Mouse (Mus musculus) lung, embryonic 15.5 days (tissue): ENCODE data around the gene Ago3. TPM values are rescaled to one million over a fixed set of nuclear protein-coding genes. Genes with fewer than 3 reads are reported as not detected.

ENCODE experiments used
- ATAC-seq: fragments of 200-750 bp; cut with Nextera tagmentation; 2 replicates; pipeline ENCODE4 v1.8.0; 2017; ENCODE audit warnings: moderate number of reproducible peaks, borderline replicate concordance; ENCODE audit not compliant: low FRiP score, low TSS enrichment; ENCODE audit errors: extremely low read depth
- H3K27ac ChIP-seq: fragments of 300-500 bp; sonication (generic); 2 replicates; pipeline ENCODE4 v1.5.1; 2015; ENCODE audit warnings: moderate library complexity, mild to moderate bottlenecking, inconsistent platforms
- H3K27me3 ChIP-seq: fragments of 300-500 bp; sonication (generic); 2 replicates; pipeline ENCODE4 v1.6.1; 2015; ENCODE audit warnings: inconsistent platforms
- H3K36me3 ChIP-seq: fragments of 300-500 bp; sonication (generic); 2 replicates; pipeline ENCODE4 v1.6.1; 2015; ENCODE audit warnings: inconsistent platforms
- H3K4me1 ChIP-seq: fragments of 300-500 bp; sonication (generic); 2 replicates; pipeline ENCODE4 v1.6.1; 2015; ENCODE audit warnings: inconsistent platforms
- H3K4me2 ChIP-seq: fragments of 300-500 bp; sonication (generic); 2 replicates; pipeline ENCODE4 v1.6.1; 2015; ENCODE audit warnings: inconsistent platforms, mild to moderate bottlenecking, moderate library complexity
- H3K4me3 ChIP-seq: fragments of 300-500 bp; sonication (generic); 2 replicates; pipeline ENCODE4 v1.5.1; 2015; ENCODE audit warnings: mild to moderate bottlenecking, inconsistent platforms
- H3K9ac ChIP-seq: fragments of 300-500 bp; sonication (generic); 2 replicates; pipeline ENCODE4 v1.6.1; 2015; ENCODE audit warnings: inconsistent platforms
- H3K9me3 ChIP-seq: fragments of 300-500 bp; sonication (generic); 2 replicates; pipeline ENCODE4 v1.6.1; 2016; ENCODE audit warnings: inconsistent platforms
- WGBS: fragments of 180-500 bp; shearing (Covaris S2); methylation state at CpG from one replicate; pipeline ENCODE4 v1.1.7; 2015; 5-methylcytosine and 5-hydroxymethylcytosine counted together
- polyA plus RNA-seq: library from polyadenylated mRNA; unstranded; fragments of >200 nt; fragmentation: Nextera tagmentation; extraction: Ambion mirVana; gene quantifications from 2 replicates; pipeline ENCODE4 v1.2.1, GENCODE M21; 2015

Ago3 gene
- polyA plus RNA-seq, 1 experiment from 2014 or later: 16.2 TPM

GRCm38 (mm10) chr4:126412526-126412925 is 16.8 kb downstream of the Ago3 start:
- Histone ChIP-seq H3K27ac (no peak overlapping the region), H3K9ac (no peak overlapping the region), H3K4me1 (no peaks in the 10 kb centered on the region), H3K4me2 (no peak overlapping the region), H3K9me3 (no peaks in the 10 kb centered on the region), H3K36me3 (peaks cover 2% of the 10 kb centered on the region; the same call in 1 of the 2 replicates), H3K4me3 (no peak overlapping the region), H3K27me3 (no peaks in the 10 kb centered on the region)
- ATAC-seq: no peak
- WGBS: 88% methylated on average over 3 of the region's 3 CpGs

- Histone ChIP-seq H3K27me3 (no peaks in the 10 kb centered on the region), H3K4me1 (no peaks in the 10 kb centered on the region), H3K9ac (no peak overlapping the region), H3K9me3 (no peaks in the 10 kb centered on the region), H3K4me3 (no peak overlapping the region), H3K36me3 (peaks cover 9% of the 10 kb centered on the region), H3K27ac (no peak overlapping the region), H3K4me2 (no peak overlapping the region)
- ATAC-seq: no peak
- WGBS: 61% methylated on average over 9 of the region's 9 CpGs
These were observed 57.9 kb downstream of the Ago3 start for GRCm38 (mm10) chr4:126371497-126371896.

- H3K4me1 ChIP-seq: no peaks in the 10 kb centered on the region
- WGBS: 93% methylated on average over 1 of the region's 1 CpGs
- no peak for ATAC-seq
These were observed 69.3 kb downstream of the Ago3 start for GRCm38 (mm10) chr4:126360069-126360468.

GRCm38 (mm10) chr4:126343451-126343850 is 85.9 kb downstream of the Ago3 start:
- WGBS: 57% methylated on average over 4 of the region's 4 CpGs
- H3K27me3 ChIP-seq: no peaks in the 10 kb centered on the region
- H3K4me1 ChIP-seq: no peaks in the 10 kb centered on the region
- H3K9ac ChIP-seq: no peak overlapping the region
- ATAC-seq: no peak
- H3K4me2 ChIP-seq: no peak overlapping the region
- H3K36me3 ChIP-seq: peaks cover 19% of the 10 kb centered on the region
- H3K9me3 ChIP-seq: no peaks in the 10 kb centered on the region
- no peak overlapping the region for H3K4me3 ChIP-seq
- H3K27ac ChIP-seq: no peak overlapping the region

More at GRCm38 (mm10) chr4:126360069-126360468, 69.3 kb downstream of the Ago3 start:
- Histone ChIP-seq H3K4me3 (no peak overlapping the region), H3K9me3 (no peaks in the 10 kb centered on the region), H3K27ac (no peak overlapping the region), H3K4me2 (no peak overlapping the region), H3K27me3 (no peaks in the 10 kb centered on the region), H3K36me3 (peaks cover 23% of the 10 kb centered on the region), H3K9ac (no peak overlapping the region)

GRCm38 (mm10) chr4:126339461-126339860 is 89.9 kb downstream of the Ago3 start:
- Histone ChIP-seq H3K27me3 (no peaks in the 10 kb centered on the region), H3K9ac (no peak overlapping the region), H3K4me3 (no peak overlapping the region), H3K27ac (no peak overlapping the region), H3K4me1 (no peaks in the 10 kb centered on the region), H3K36me3 (no peaks in the 10 kb centered on the region), H3K4me2 (no peak overlapping the region), H3K9me3 (no peaks in the 10 kb centered on the region)
- no peak for ATAC-seq
- WGBS: 50% methylated on average over 4 of the region's 4 CpGs

- Histone ChIP-seq H3K27ac (no peak overlapping the region), H3K4me2 (no peak overlapping the region), H3K9ac (no peak overlapping the region), H3K4me3 (no peak overlapping the region), H3K36me3 (no peaks in the 10 kb centered on the region; the same call in 1 of the 2 replicates), H3K9me3 (no peaks in the 10 kb centered on the region), H3K4me1 (no peaks in the 10 kb centered on the region), H3K27me3 (no peaks in the 10 kb centered on the region)
- 47% methylated on average over 3 of the region's 3 CpGs for WGBS
- ATAC-seq: no peak
These were observed 97.0 kb downstream of the Ago3 start for GRCm38 (mm10) chr4:126332358-126332757.

GRCm38 (mm10) chr4:126331751-126332150 is 97.6 kb downstream of the Ago3 start:
- Histone ChIP-seq H3K4me1 (no peaks in the 10 kb centered on the region), H3K9ac (no peak overlapping the region), H3K9me3 (no peaks in the 10 kb centered on the region), H3K36me3 (no peaks in the 10 kb centered on the region; the same call in 1 of the 2 replicates), H3K4me3 (no peak overlapping the region), H3K4me2 (no peak overlapping the region), H3K27ac (no peak overlapping the region), H3K27me3 (no peaks in the 10 kb centered on the region)
- no peak for ATAC-seq
- 43% methylated on average over 1 of the region's 1 CpGs for WGBS

- H3K4me3 ChIP-seq: no peak overlapping the region
- no peaks in the 10 kb centered on the region for H3K9me3 ChIP-seq
- H3K27me3 ChIP-seq: no peaks in the 10 kb centered on the region; the same call in 1 of the 2 replicates
- H3K4me1 ChIP-seq: peaks cover 3% of the 10 kb centered on the region; the same call in 1 of the 2 replicates
- no peak overlapping the region for H3K4me2 ChIP-seq
- H3K27ac ChIP-seq: no peak overlapping the region
- H3K36me3 ChIP-seq: no peaks in the 10 kb centered on the region; the same call in 1 of the 2 replicates
- H3K9ac ChIP-seq: no peak overlapping the region
- WGBS: 88% methylated on average over 4 of the region's 4 CpGs
- no peak for ATAC-seq
These were observed 99.1 kb downstream of the Ago3 start for GRCm38 (mm10) chr4:126330295-126330694.

- H3K36me3 ChIP-seq: no peaks in the 10 kb centered on the region
- H3K27me3 ChIP-seq: peaks cover 6% of the 10 kb centered on the region; the same call in 1 of the 2 replicates
- no peaks in the 10 kb centered on the region for H3K9me3 ChIP-seq
- no peak overlapping the region for H3K27ac ChIP-seq
- H3K4me1 ChIP-seq: peaks cover 8% of the 10 kb centered on the region; the same call in 1 of the 2 replicates
- no peak for ATAC-seq
- whole genome bisulfite sequencing: 24% methylated on average over 6 of the region's 6 CpGs
- H3K9ac ChIP-seq: no peak overlapping the region
- no peak overlapping the region for H3K4me2 ChIP-seq
- no peak overlapping the region for H3K4me3 ChIP-seq
These were observed 103.3 kb downstream of the Ago3 start for GRCm38 (mm10) chr4:126326036-126326435.

GRCm38 (mm10) chr4:126325281-126325861 is 104.0 kb downstream of the Ago3 start, which contains the start of gene Tekt2:
TSS of gene Tekt2 (minus strand) at chr4:126325688.
- H3K9me3 ChIP-seq: no peaks in the 10 kb centered on the region
- no peak for ATAC-seq
- no peak within 1 kb of the TSS for H3K9ac ChIP-seq
- H3K36me3 ChIP-seq: no peaks in the 10 kb centered on the region
- WGBS: 11% methylated on average over 23 of the region's 23 CpGs
- H3K4me1 ChIP-seq: peaks cover 12% of the 10 kb centered on the region; the same call in 1 of the 2 replicates
- H3K27ac ChIP-seq: no peak within 1 kb of the TSS
- H3K4me2 ChIP-seq: peak within 1 kb of the TSS; percentile 47
- peak within 1 kb of the TSS; percentile 16 for H3K4me3 ChIP-seq
- H3K27me3 ChIP-seq: peaks cover 6% of the 10 kb centered on the region; the same call in 1 of the 2 replicates

GRCm38 (mm10) chr4:126324861-126325260 is 104.5 kb downstream of the Ago3 start:
- no peaks in the 10 kb centered on the region for H3K9me3 ChIP-seq
- H3K9ac ChIP-seq: no peak overlapping the region
- H3K4me1 ChIP-seq: peaks cover 15% of the 10 kb centered on the region; the same call in 1 of the 2 replicates
- H3K4me3 ChIP-seq: no peak overlapping the region
- no peak for ATAC-seq
- peaks cover 6% of the 10 kb centered on the region; the same call in 1 of the 2 replicates for H3K27me3 ChIP-seq
- no peaks in the 10 kb centered on the region for H3K36me3 ChIP-seq
- no peak overlapping the region for H3K27ac ChIP-seq
- WGBS: 42% methylated on average over 13 of the region's 13 CpGs
- peak overlapping the region; percentile 47 for H3K4me2 ChIP-seq

GRCm38 (mm10) chr4:126322646-126323045 is 106.7 kb downstream of the Ago3 start:
- Histone ChIP-seq H3K9ac (no peak overlapping the region), H3K27me3 (peaks cover 6% of the 10 kb centered on the region; the same call in 1 of the 2 replicates), H3K36me3 (peaks cover 8% of the 10 kb centered on the region), H3K27ac (no peak overlapping the region), H3K4me2 (no peak overlapping the region), H3K4me3 (no peak overlapping the region), H3K4me1 (peaks cover 18% of the 10 kb centered on the region; the same call in 1 of the 2 replicates), H3K9me3 (no peaks in the 10 kb centered on the region)
- 91% methylated on average over 13 of the region's 13 CpGs for WGBS
- ATAC-seq: no peak
